Mouse (Mus musculus): ENCODE measurements at regions not wholly inside any gene's neighbourhood (a gene's known extent, or its start where the extent isn't known, plus 50 kb on each side); places are given as distances from the start of the nearest gene placed in this dataset.

DNA sequence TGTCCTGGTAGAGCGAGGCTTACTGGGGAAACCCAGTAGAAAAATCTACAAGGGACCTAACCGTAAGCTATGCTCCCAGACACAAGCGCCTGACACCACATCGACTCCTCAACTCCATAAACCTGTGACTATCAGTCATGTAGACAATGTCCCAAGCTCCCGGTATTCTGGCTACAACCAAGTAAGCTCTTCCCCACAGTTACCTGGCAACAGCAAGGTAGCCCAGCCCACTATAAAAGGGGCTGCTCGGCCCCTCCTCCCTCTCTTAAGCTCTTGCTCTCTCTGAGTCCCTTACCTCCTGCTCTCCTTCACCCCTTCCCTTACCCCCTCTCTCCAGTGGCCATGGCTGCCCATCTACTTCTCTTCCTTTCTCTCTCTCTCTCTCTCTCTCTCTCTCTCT is 178.4 kb upstream of the Ercc4 start:
- H3K4me1 ChIP-seq (ENCODE audit: control insufficient read depth, insufficient read depth, low read length) = no peaks in the 10 kb centered on the region
- WGBS = 82% methylated on average over 6 of the region's 6 CpGs
- H3K4me2 ChIP-seq (ENCODE audit: low read length) = no peak overlapping the region
- ATAC-seq (ENCODE audit: low FRiP score, low TSS enrichment) = no peak
- no peaks in the 10 kb centered on the region for H3K36me3 ChIP-seq (ENCODE audit: control insufficient read depth, insufficient read depth, low read length)
- no peak for DNase-seq
- no peaks in the 10 kb centered on the region for H3K27me3 ChIP-seq (ENCODE audit: control insufficient read depth, insufficient read depth, low read length)
- no peaks in the 10 kb centered on the region for H3K9me3 ChIP-seq (ENCODE audit: control insufficient read depth, low read length)
- no peak overlapping the region for H3K4me3 ChIP-seq (replicated peaks; ENCODE audit: low read depth, low read length)
- no peak overlapping the region for H3K9ac ChIP-seq (replicated peaks; ENCODE audit: low read length)
- H3K27ac ChIP-seq (replicated peaks; ENCODE audit: low read depth, low read length) = no peak overlapping the region

GRCm38 (mm10) chr16:12932959-12933358 is 176.5 kb upstream of the Ercc4 start:
- ATAC-seq (ENCODE audit: low FRiP score, low TSS enrichment) = no peak
- Histone ChIP-seq H3K27me3 (ENCODE audit: control insufficient read depth, insufficient read depth, low read length) (no peaks in the 10 kb centered on the region), H3K4me3 (replicated peaks; ENCODE audit: low read depth, low read length) (no peak overlapping the region), H3K4me2 (ENCODE audit: low read length) (no peak overlapping the region), H3K27ac (replicated peaks; ENCODE audit: low read depth, low read length) (no peak overlapping the region), H3K36me3 (ENCODE audit: control insufficient read depth, insufficient read depth, low read length) (no peaks in the 10 kb centered on the region), H3K9ac (replicated peaks; ENCODE audit: low read length) (no peak overlapping the region), H3K9me3 (ENCODE audit: control insufficient read depth, low read length) (no peaks in the 10 kb centered on the region), H3K4me1 (ENCODE audit: control insufficient read depth, insufficient read depth, low read length) (no peaks in the 10 kb centered on the region)
- no peak for DNase-seq
- WGBS = 94% methylated on average over 3 of the region's 3 CpGs

DNA sequence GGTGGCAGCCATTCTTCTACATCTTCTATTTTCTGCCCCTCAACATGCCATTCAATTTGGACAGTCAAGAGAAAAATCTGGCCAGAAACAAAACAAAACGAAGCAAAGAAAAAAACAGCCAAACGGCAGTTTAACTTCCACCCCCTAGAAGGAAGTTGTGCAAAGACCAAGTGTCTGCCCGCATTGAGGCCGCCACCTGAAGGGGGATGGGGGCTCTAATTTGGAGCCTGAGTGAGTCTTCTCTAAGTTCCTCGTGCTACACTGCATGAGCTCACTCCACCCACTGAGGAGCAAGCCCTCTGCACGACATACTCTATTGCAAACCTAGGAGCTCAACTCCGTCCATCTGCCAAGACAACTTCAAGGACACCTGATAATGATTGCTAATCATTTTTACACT is 174.9 kb upstream of the Ercc4 start:
- no peak overlapping the region for H3K9ac ChIP-seq (replicated peaks; ENCODE audit: low read length)
- no peaks in the 10 kb centered on the region for H3K36me3 ChIP-seq (ENCODE audit: control insufficient read depth, insufficient read depth, low read length)
- no peaks in the 10 kb centered on the region for H3K9me3 ChIP-seq (ENCODE audit: control insufficient read depth, low read length)
- ATAC-seq (ENCODE audit: low FRiP score, low TSS enrichment) (no peak), DNase-seq (no peak)
- no peak overlapping the region for H3K4me2 ChIP-seq (ENCODE audit: low read length)
- H3K4me3 ChIP-seq (replicated peaks; ENCODE audit: low read depth, low read length) = no peak overlapping the region
- no peak overlapping the region for H3K27ac ChIP-seq (replicated peaks; ENCODE audit: low read depth, low read length)
- no peaks in the 10 kb centered on the region for H3K4me1 ChIP-seq (ENCODE audit: control insufficient read depth, insufficient read depth, low read length)
- H3K27me3 ChIP-seq (ENCODE audit: control insufficient read depth, insufficient read depth, low read length) = no peaks in the 10 kb centered on the region
- WGBS = 77% methylated on average over 7 of the region's 7 CpGs

DNA sequence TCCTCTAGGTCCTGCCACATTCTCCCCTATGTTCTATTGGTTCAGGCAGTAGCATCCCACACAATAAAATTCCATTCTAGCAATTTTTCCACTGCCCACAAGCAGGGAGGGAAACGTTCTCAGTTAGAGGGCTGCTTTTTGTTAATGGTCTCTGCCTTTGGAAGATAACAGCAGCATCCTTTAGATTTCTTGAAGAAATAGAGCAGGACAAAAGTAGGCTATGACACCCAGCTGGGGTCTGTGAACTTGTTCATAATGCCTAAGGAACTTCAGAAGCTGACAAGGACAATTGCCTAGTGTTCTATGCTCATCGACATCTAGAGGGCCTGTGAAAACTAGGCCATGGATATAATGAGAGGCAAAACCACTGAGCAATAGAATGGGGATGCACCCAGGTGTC is 174.2 kb upstream of the Ercc4 start:
- no peaks in the 10 kb centered on the region for H3K9me3 ChIP-seq (ENCODE audit: control insufficient read depth, low read length)
- DNase-seq (no peak), ATAC-seq (ENCODE audit: low FRiP score, low TSS enrichment) (no peak)
- H3K4me3 ChIP-seq (replicated peaks; ENCODE audit: low read depth, low read length) = no peak overlapping the region
- H3K27ac ChIP-seq (replicated peaks; ENCODE audit: low read depth, low read length) = no peak overlapping the region
- no peak overlapping the region for H3K9ac ChIP-seq (replicated peaks; ENCODE audit: low read length)
- no peaks in the 10 kb centered on the region for H3K27me3 ChIP-seq (ENCODE audit: control insufficient read depth, insufficient read depth, low read length)
- no peaks in the 10 kb centered on the region for H3K4me1 ChIP-seq (ENCODE audit: control insufficient read depth, insufficient read depth, low read length)
- no peak overlapping the region for H3K4me2 ChIP-seq (ENCODE audit: low read length)
- H3K36me3 ChIP-seq (ENCODE audit: control insufficient read depth, insufficient read depth, low read length) = no peaks in the 10 kb centered on the region
- 56% methylated on average over 2 of the region's 2 CpGs for WGBS

GRCm38 (mm10) chr16:12936571-12936970 is 172.9 kb upstream of the Ercc4 start:
- ATAC-seq (ENCODE audit: low FRiP score, low TSS enrichment) (no peak), DNase-seq (no peak)
- no peaks in the 10 kb centered on the region for H3K9me3 ChIP-seq (ENCODE audit: control insufficient read depth, low read length)
- H3K4me1 ChIP-seq (ENCODE audit: control insufficient read depth, insufficient read depth, low read length) = no peaks in the 10 kb centered on the region
- no peak overlapping the region for H3K27ac ChIP-seq (replicated peaks; ENCODE audit: low read depth, low read length)
- H3K27me3 ChIP-seq (ENCODE audit: control insufficient read depth, insufficient read depth, low read length) = no peaks in the 10 kb centered on the region
- no peak overlapping the region for H3K4me2 ChIP-seq (ENCODE audit: low read length)
- 91% methylated on average over 2 of the region's 2 CpGs for WGBS
- no peak overlapping the region for H3K9ac ChIP-seq (replicated peaks; ENCODE audit: low read length)
- H3K36me3 ChIP-seq (ENCODE audit: control insufficient read depth, insufficient read depth, low read length) = no peaks in the 10 kb centered on the region
- H3K4me3 ChIP-seq (replicated peaks; ENCODE audit: low read depth, low read length) = no peak overlapping the region

GRCm38 (mm10) chr16:12938563-12938962 is 170.9 kb upstream of the Ercc4 start:
- no peak for DNase-seq

DNA sequence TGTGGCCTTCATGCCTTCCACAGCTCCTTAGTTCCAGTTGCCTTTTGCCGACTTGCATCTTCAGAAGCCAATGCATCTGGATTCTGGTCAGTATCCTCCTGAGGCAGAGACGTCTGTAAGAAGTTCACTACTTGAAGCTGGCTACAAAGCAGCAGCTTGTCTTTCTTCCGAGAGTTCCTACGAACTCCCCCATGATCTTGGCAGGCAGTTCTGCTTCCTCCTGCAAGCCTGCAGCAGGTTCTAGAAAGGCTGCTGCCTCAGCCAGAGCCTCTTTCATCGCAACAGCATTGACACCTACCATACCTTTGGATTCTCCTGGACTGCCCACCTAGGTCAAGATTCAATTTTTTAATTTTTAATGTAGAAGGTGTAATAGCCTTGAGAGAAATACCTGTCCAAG is 158.3 kb upstream of the Ercc4 start:
- DNase-seq = no peak

More at GRCm38 (mm10) chr16:12938563-12938962, 170.9 kb upstream of the Ercc4 start:
- H3K4me3 ChIP-seq (replicated peaks; ENCODE audit: low read depth, low read length) = no peak overlapping the region
- H3K4me1 ChIP-seq (ENCODE audit: control insufficient read depth, insufficient read depth, low read length) = no peaks in the 10 kb centered on the region
- ATAC-seq (ENCODE audit: low FRiP score, low TSS enrichment) = no peak
- H3K27ac ChIP-seq (replicated peaks; ENCODE audit: low read depth, low read length) = no peak overlapping the region
- no peak overlapping the region for H3K4me2 ChIP-seq (ENCODE audit: low read length)
- 95% methylated on average over 2 of the region's 2 CpGs for WGBS
- no peaks in the 10 kb centered on the region for H3K36me3 ChIP-seq (ENCODE audit: control insufficient read depth, insufficient read depth, low read length)
- H3K9me3 ChIP-seq (ENCODE audit: control insufficient read depth, low read length) = no peaks in the 10 kb centered on the region
- H3K27me3 ChIP-seq (ENCODE audit: control insufficient read depth, insufficient read depth, low read length) = no peaks in the 10 kb centered on the region
- no peak overlapping the region for H3K9ac ChIP-seq (replicated peaks; ENCODE audit: low read length)

DNA sequence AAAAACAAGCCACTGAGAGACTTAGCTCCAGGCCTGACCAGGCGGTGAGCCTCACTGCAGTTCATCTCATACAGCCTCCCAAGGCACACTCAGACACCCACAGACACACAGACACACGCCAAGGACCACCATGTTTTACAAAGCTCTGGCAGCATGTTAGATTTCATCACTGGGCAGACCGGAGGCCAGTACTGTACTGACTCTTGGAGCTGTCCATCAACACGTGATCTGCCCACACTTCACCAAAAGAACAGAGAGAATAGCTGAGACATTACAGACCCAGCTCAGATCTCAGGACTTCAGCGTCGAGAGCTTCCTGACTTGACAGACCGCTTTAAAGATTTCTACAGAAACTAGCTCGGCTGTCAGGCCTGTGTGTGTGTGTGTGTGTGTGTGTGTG is 155.5 kb upstream of the Ercc4 start:
- Histone ChIP-seq H3K4me1 (ENCODE audit: control insufficient read depth, insufficient read depth, low read length) (no peaks in the 10 kb centered on the region), H3K9me3 (ENCODE audit: control insufficient read depth, low read length) (no peaks in the 10 kb centered on the region), H3K27me3 (ENCODE audit: control insufficient read depth, insufficient read depth, low read length) (no peaks in the 10 kb centered on the region), H3K27ac (replicated peaks; ENCODE audit: low read depth, low read length) (no peak overlapping the region), H3K36me3 (ENCODE audit: control insufficient read depth, insufficient read depth, low read length) (no peaks in the 10 kb centered on the region), H3K4me3 (replicated peaks; ENCODE audit: low read depth, low read length) (no peak overlapping the region), H3K9ac (replicated peaks; ENCODE audit: low read length) (no peak overlapping the region), H3K4me2 (ENCODE audit: low read length) (no peak overlapping the region)
- DNase-seq (no peak), ATAC-seq (ENCODE audit: low FRiP score, low TSS enrichment) (no peak)
- 76% methylated on average over 8 of the region's 8 CpGs for WGBS

More for the DNA sequence above, 158.3 kb upstream of the Ercc4 start:
- Histone ChIP-seq H3K27me3 (ENCODE audit: control insufficient read depth, insufficient read depth, low read length) (no peaks in the 10 kb centered on the region), H3K4me3 (replicated peaks; ENCODE audit: low read depth, low read length) (no peak overlapping the region), H3K9ac (replicated peaks; ENCODE audit: low read length) (no peak overlapping the region), H3K27ac (replicated peaks; ENCODE audit: low read depth, low read length) (no peak overlapping the region), H3K4me2 (ENCODE audit: low read length) (no peak overlapping the region), H3K36me3 (ENCODE audit: control insufficient read depth, insufficient read depth, low read length) (no peaks in the 10 kb centered on the region), H3K4me1 (ENCODE audit: control insufficient read depth, insufficient read depth, low read length) (no peaks in the 10 kb centered on the region), H3K9me3 (ENCODE audit: control insufficient read depth, low read length) (no peaks in the 10 kb centered on the region)
- 91% methylated on average over 5 of the region's 5 CpGs for WGBS
- ATAC-seq (ENCODE audit: low FRiP score, low TSS enrichment) = no peak

- no peaks in the 10 kb centered on the region for H3K27me3 ChIP-seq (ENCODE audit: control insufficient read depth, insufficient read depth, low read length)
- H3K4me3 ChIP-seq (replicated peaks; ENCODE audit: low read depth, low read length) = no peak overlapping the region
- no peak for ATAC-seq (ENCODE audit: low FRiP score, low TSS enrichment)
- H3K4me1 ChIP-seq (ENCODE audit: control insufficient read depth, insufficient read depth, low read length) = no peaks in the 10 kb centered on the region
- DNase-seq = no peak
- 59% methylated on average over 3 of the region's 3 CpGs for WGBS
- no peak overlapping the region for H3K4me2 ChIP-seq (ENCODE audit: low read length)
- H3K27ac ChIP-seq (replicated peaks; ENCODE audit: low read depth, low read length) = no peak overlapping the region
- no peak overlapping the region for H3K9ac ChIP-seq (replicated peaks; ENCODE audit: low read length)
- H3K36me3 ChIP-seq (ENCODE audit: control insufficient read depth, insufficient read depth, low read length) = no peaks in the 10 kb centered on the region
- no peaks in the 10 kb centered on the region for H3K9me3 ChIP-seq (ENCODE audit: control insufficient read depth, low read length)
Measured at GRCm38 (mm10) chr16:12956416-12956815, 153.1 kb upstream of the Ercc4 start.

Measured in midbrain, embryonic 14.5 days (tissue).